Mouse (Mus musculus) liver, adult (tissue): ENCODE measurements around the gene Saa2.

ENCODE experiments used
- GATA4 ChIP-seq: IDR thresholded peaks from 2 replicates; pipeline ENCODE4 v1.6.1; 2014; ENCODE audit warnings: mild to moderate bottlenecking, low read length; ENCODE audit not compliant: insufficient replicate concordance

Gene Saa2

GRCm38 (mm10) chr7:46751490-46751889, at the start of gene Saa2:
Gene Saa2, plus strand, starts transcription at chr7:46751790.
- TF ChIP-seq GATA4, result no peak

GRCm38 (mm10) chr7:46710390-46710844, 41.2 kb upstream of the Saa2 start, which contains the start of gene Saal1:
Gene Saal1, minus strand, starts transcription at chr7:46710680.
- TF ChIP-seq GATA4, result no peak; the same call in 1 of the 2 replicates

- TF ChIP-seq GATA4, result no peak
Observed at GRCm38 (mm10) chr7:46712250-46712649, 39.3 kb upstream of the Saa2 start.

- no peak for TF ChIP-seq GATA4
Observed at GRCm38 (mm10) chr7:46714518-46714917, 37.1 kb upstream of the Saa2 start.

- TF ChIP-seq GATA4, result no peak
Observed at GRCm38 (mm10) chr7:46715600-46715999, 36.0 kb upstream of the Saa2 start, which contains the start of gene Saa3. Gene Saa3, minus strand, starts transcription at chr7:46715700.

GRCm38 (mm10) chr7:46716897-46717296, 34.7 kb upstream of the Saa2 start:
- no peak for TF ChIP-seq GATA4

- TF ChIP-seq GATA4, result no peak
Observed at GRCm38 (mm10) chr7:46718591-46719270, 32.9 kb upstream of the Saa2 start.

GRCm38 (mm10) chr7:46719526-46719925, 32.1 kb upstream of the Saa2 start:
- TF ChIP-seq GATA4, result no peak

- TF ChIP-seq GATA4, result no peak
Observed at GRCm38 (mm10) chr7:46720460-46720859, 31.1 kb upstream of the Saa2 start.

- TF ChIP-seq GATA4, result no peak
Observed at GRCm38 (mm10) chr7:46723354-46723753, 28.2 kb upstream of the Saa2 start.

GRCm38 (mm10) chr7:46723849-46724248, 27.7 kb upstream of the Saa2 start:
- no peak for TF ChIP-seq GATA4

GRCm38 (mm10) chr7:46724396-46724795, 27.2 kb upstream of the Saa2 start:
- TF ChIP-seq GATA4, result no peak

- no peak for TF ChIP-seq GATA4
Observed at GRCm38 (mm10) chr7:46727584-46727983, 24.0 kb upstream of the Saa2 start.

GRCm38 (mm10) chr7:46732458-46732857, 19.1 kb upstream of the Saa2 start, which contains the start of gene Saa4:
Gene Saa4, minus strand, starts transcription at chr7:46732603.
- TF ChIP-seq GATA4, result no peak

- no peak for TF ChIP-seq GATA4
Observed at GRCm38 (mm10) chr7:46734983-46735382, 16.6 kb upstream of the Saa2 start.

- TF ChIP-seq GATA4, result no peak
Observed at GRCm38 (mm10) chr7:46738561-46739460, 12.8 kb upstream of the Saa2 start.
